Mouse (Mus musculus) embryonic fibroblast, embryonic 13.5 days (primary cell): ENCODE data around the gene Mfap1b.
"Not testable (repeated sequence)": the region's sequence is repeated elsewhere in the genome, so short reads cannot be mapped to it uniquely, and the experiment has no call there.

ENCODE experiments used
- CTCF ChIP-seq: IDR thresholded peaks from 2 replicates; pipeline ENCODE4 v1.5.1; 2011; ENCODE audit warnings: mild to moderate bottlenecking, control low read depth, low read length, moderate library complexity, borderline replicate concordance; ENCODE audit not compliant: insufficient read depth
- POLR2A ChIP-seq: IDR thresholded peaks from 2 replicates; pipeline ENCODE4 v1.6.1; 2011; ENCODE audit warnings: low read depth, mild to moderate bottlenecking, control low read depth, low read length, moderate library complexity

DNA sequence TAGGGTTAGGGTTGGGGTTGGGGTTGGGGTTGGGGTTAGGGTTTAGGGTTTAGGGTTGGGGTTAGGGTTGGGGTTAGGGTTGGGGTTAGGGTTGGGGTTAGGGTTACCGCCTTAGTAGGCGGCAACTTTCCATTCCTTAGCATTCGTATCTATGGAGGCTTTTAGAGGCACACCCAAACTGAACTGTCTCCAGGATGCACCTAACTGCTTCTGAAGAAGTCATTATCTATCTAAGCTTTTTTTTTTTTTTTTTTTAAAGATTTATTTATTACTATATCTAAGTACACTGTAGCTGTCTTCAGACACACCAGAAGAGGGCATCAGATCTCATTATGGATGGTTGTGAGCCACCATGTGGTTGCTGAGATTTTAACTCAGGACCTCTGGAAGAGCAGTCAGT lies 49.0 kb upstream of the Mfap1b start:
- TF ChIP-seq CTCF, POLR2A: not testable (repeated sequence)
